Mouse (Mus musculus): ENCODE data around the gene Dennd4a.
"Not testable (repeated sequence)": the region's sequence is repeated elsewhere in the genome, so short reads cannot be mapped to it uniquely, and the experiment has no call there.

Dennd4a gene

GRCm38 (mm10) chr9:64811538-64812474 lies 666 bp downstream of the Dennd4a start:
- no peak for DNase-seq (ENCODE audit: low spot score)

GRCm38 (mm10) chr9:64812475-64812860 lies 1.3 kb downstream of the Dennd4a start:
- DNase-seq (ENCODE audit: low spot score) = no peak

GRCm38 (mm10) chr9:64814273-64814672 lies 3.1 kb downstream of the Dennd4a start:
- no peak for DNase-seq (ENCODE audit: low spot score)

- DNase-seq (ENCODE audit: low spot score) = not testable (repeated sequence)
These were observed 8.5 kb downstream of the Dennd4a start for GRCm38 (mm10) chr9:64819686-64820085.

GRCm38 (mm10) chr9:64820086-64820795 lies 9.1 kb downstream of the Dennd4a start:
- no peak for DNase-seq (ENCODE audit: low spot score)

GRCm38 (mm10) chr9:64822235-64822634 lies 11.1 kb downstream of the Dennd4a start:
- no peak for DNase-seq (ENCODE audit: low spot score)

GRCm38 (mm10) chr9:64824389-64825008 lies 13.4 kb downstream of the Dennd4a start:
- no peak for DNase-seq (ENCODE audit: low spot score)

- DNase-seq (ENCODE audit: low spot score) = no peak
These were observed 19.0 kb downstream of the Dennd4a start for GRCm38 (mm10) chr9:64830092-64830618.

- no peak for DNase-seq (ENCODE audit: low spot score)
These were observed 19.5 kb downstream of the Dennd4a start for GRCm38 (mm10) chr9:64830641-64831040.

GRCm38 (mm10) chr9:64831760-64832159 lies 20.6 kb downstream of the Dennd4a start:
- DNase-seq (ENCODE audit: low spot score) = no peak

- no peak for DNase-seq (ENCODE audit: low spot score)
These were observed 23.3 kb downstream of the Dennd4a start for GRCm38 (mm10) chr9:64834418-64834817.

- no peak for DNase-seq (ENCODE audit: low spot score)
These were observed 34.2 kb downstream of the Dennd4a start for GRCm38 (mm10) chr9:64845355-64845754.

- DNase-seq (ENCODE audit: low spot score) = no peak
These were observed 38.4 kb downstream of the Dennd4a start for GRCm38 (mm10) chr9:64849548-64849947.

- no peak for DNase-seq (ENCODE audit: low spot score)
These were observed 48.9 kb downstream of the Dennd4a start for GRCm38 (mm10) chr9:64860083-64860482.

GRCm38 (mm10) chr9:64862687-64863086 lies 51.5 kb downstream of the Dennd4a start:
- no peak for DNase-seq (ENCODE audit: low spot score)

GRCm38 (mm10) chr9:64886008-64886407 lies 74.9 kb downstream of the Dennd4a start:
- no peak for DNase-seq (ENCODE audit: low spot score)

- no peak for DNase-seq (ENCODE audit: low spot score)
These were observed 85.5 kb downstream of the Dennd4a start for GRCm38 (mm10) chr9:64896605-64897004.

GRCm38 (mm10) chr9:64902866-64903265 lies 91.7 kb downstream of the Dennd4a start:
- no peak for DNase-seq (ENCODE audit: low spot score)

GRCm38 (mm10) chr9:64903386-64903785 lies 92.2 kb downstream of the Dennd4a start:
- DNase-seq (ENCODE audit: low spot score) = peak; percentile 65

- DNase-seq (ENCODE audit: low spot score) = no peak
These were observed 93.9 kb downstream of the Dennd4a start for GRCm38 (mm10) chr9:64904917-64905640.

- no peak for DNase-seq (ENCODE audit: low spot score)
These were observed 96.3 kb downstream of the Dennd4a start for GRCm38 (mm10) chr9:64907441-64907840.

- DNase-seq (ENCODE audit: low spot score) = no peak
These were observed 102.3 kb downstream of the Dennd4a start for GRCm38 (mm10) chr9:64913406-64913805.
